Mouse (Mus musculus): ENCODE results near the gene Trnt1.

GRCm38 (mm10) chr6:106726078-106726477, 42.8 kb upstream of the Trnt1 start:
- TF ChIP-seq CTCF (IDR thresholded peaks at IDR 0.05; ENCODE audit: low read depth) (no peak), EP300 (IDR thresholded peaks at IDR 0.05; ENCODE audit: low read depth) (no peak)

All from liver, embryonic 14.5 days (tissue).